Mouse (Mus musculus) testis, adult 2 months (tissue): ENCODE results near the gene Myo10.

ENCODE experiments used
- CTCF ChIP-seq: fragments of 200-500 bp; IDR thresholded peaks from 2 replicates; pipeline ENCODE4 v1.5.1; 2012; ENCODE audit warnings: low read depth, mild to moderate bottlenecking, inconsistent platforms, low read length, moderate library complexity; ENCODE audit not compliant: control insufficient read depth, insufficient read depth, insufficient replicate concordance
- POLR2A ChIP-seq: fragments of 200-500 bp; IDR thresholded peaks from 2 replicates; pipeline ENCODE4 v1.6.1; 2012; ENCODE audit warnings: low read depth, mild to moderate bottlenecking, inconsistent platforms, low read length, moderate library complexity; ENCODE audit not compliant: control insufficient read depth

GRCm38 (mm10) chr15:25598313-25598712, 24.0 kb upstream of the Myo10 start:
- TF ChIP-seq CTCF (no peak), POLR2A (no peak)
